Mouse (Mus musculus): Measurements from ENCODE around the gene Neurl1b. TPM values are rescaled to one million over a fixed set of nuclear protein-coding genes. Genes with fewer than 3 reads are reported as not detected.

Neurl1b gene
- polyA plus RNA-seq, 1 experiment from 2014 or later: 0.85 TPM

DNA sequence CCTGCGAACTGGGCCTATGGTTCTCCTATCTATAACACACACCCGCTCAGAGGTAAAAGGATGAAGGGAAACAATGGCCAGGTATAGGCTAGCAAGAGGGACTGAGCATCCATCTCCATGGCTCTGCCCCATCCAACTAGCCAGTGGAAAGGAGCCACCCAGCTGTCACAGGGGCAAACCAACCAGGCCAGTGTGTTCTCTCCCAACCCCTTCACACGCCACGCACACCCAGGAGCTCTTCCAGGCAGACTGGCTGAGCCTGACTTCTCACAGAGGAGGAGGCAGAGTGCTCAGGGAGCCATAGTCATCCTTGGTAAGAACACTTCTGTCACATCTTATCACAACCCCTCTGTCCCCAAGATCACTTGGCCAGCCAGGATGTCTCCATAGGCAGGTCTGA, 73.3 kb downstream of the Neurl1b start:
- 98% methylated on average over 4 of the region's 4 CpGs for WGBS
- Histone ChIP-seq H3K4me3 (ENCODE audit: low read depth, low read length) (no peak overlapping the region), H3K4me2 (ENCODE audit: low read depth, low read length) (no peak overlapping the region), H3K4me1 (ENCODE audit: control insufficient read depth, insufficient read depth, low read length) (no peaks in the 10 kb centered on the region), H3K27ac (replicated peaks; ENCODE audit: low read depth, low read length) (no peak overlapping the region), H3K27me3 (replicated peaks; ENCODE audit: control insufficient read depth, insufficient read depth, low read length) (no peaks in the 10 kb centered on the region), H3K9me3 (ENCODE audit: control insufficient read depth, low read length) (no peaks in the 10 kb centered on the region; the same call in 1 of the 2 replicates), H3K9ac (ENCODE audit: low read depth, low read length) (no peak overlapping the region), H3K36me3 (ENCODE audit: control insufficient read depth, insufficient read depth, low read length) (no peaks in the 10 kb centered on the region)
- ATAC-seq (ENCODE audit: low read depth): no peak
- DNase-seq (ENCODE audit: low spot score): no peak

DNA sequence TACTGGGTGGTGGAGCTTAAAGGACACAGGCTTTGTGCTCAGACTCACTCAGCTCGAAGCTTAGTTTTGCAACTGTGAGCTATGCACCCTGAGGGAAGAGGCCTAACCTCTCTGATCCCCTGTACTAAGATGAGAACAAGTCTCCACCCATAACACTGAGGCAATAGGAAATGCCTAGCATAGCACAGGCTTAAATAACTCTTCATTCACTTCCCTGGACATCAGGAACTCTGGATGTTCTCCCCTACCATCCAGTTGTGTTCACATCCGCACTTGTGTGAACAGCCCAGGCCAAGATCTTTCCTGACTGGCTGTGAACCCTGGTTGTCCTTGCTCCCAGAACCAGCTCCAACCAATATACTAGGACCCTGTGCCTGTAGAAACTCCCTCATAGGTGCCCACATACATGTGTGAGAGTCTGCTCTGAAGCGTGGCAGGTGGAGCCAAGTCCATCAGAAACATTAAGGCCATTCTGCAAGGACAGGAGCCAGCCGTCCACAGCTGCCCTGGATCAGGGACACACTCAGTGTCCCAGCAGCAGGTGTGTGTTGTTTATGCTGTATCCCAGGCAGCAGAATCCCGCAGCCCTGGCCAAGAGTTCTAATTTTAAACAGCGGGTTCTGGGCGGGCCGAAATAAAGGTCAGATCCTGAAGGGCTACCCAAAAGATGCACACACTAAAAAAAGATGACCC, 74.2 kb downstream of the Neurl1b start:
- no peaks in the 10 kb centered on the region for H3K36me3 ChIP-seq (ENCODE audit: control insufficient read depth, insufficient read depth, low read length)
- ATAC-seq (ENCODE audit: low read depth) (0 out of 2 replicates have a peak, but pooled peaks have one; percentile 62), DNase-seq (ENCODE audit: low spot score) (peak; percentile 35)
- H3K9me3 ChIP-seq (ENCODE audit: control insufficient read depth, low read length): peaks cover 6% of the 10 kb centered on the region
- no peak overlapping the region for H3K4me3 ChIP-seq (ENCODE audit: low read depth, low read length)
- no peak overlapping the region for H3K9ac ChIP-seq (ENCODE audit: low read depth, low read length)
- WGBS: 84% methylated on average over 8 of the region's 8 CpGs
- H3K4me1 ChIP-seq (ENCODE audit: control insufficient read depth, insufficient read depth, low read length): no peaks in the 10 kb centered on the region
- no peaks in the 10 kb centered on the region for H3K27me3 ChIP-seq (replicated peaks; ENCODE audit: control insufficient read depth, insufficient read depth, low read length)
- H3K27ac ChIP-seq (replicated peaks; ENCODE audit: low read depth, low read length): no peak overlapping the region
- H3K4me2 ChIP-seq (ENCODE audit: low read depth, low read length): no peak overlapping the region

DNA sequence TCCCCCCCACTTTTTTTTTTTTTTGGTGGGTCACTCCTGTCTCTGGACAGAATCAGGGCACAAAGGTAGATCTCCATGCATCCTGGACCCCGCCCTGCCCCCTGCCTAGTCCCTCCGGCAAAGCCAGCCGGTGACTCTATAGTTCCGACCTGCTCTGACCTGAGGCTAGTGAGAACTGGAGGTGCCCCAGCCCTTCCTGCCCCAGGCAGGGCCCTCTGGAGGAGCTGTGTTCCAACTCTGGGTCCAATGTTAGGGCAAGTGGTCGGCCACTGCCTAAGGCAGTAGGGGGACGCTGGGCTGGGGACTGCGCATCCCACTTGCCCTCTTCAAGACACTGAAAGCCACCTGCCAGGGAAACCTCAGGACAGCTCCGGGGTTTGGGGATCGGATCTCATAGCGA, 75.4 kb downstream of the Neurl1b start:
- DNase-seq (ENCODE audit: low spot score) (no peak), ATAC-seq (ENCODE audit: low read depth) (no peak)
- Histone ChIP-seq H3K9ac (ENCODE audit: low read depth, low read length) (no peak overlapping the region), H3K4me1 (ENCODE audit: control insufficient read depth, insufficient read depth, low read length) (no peaks in the 10 kb centered on the region), H3K36me3 (ENCODE audit: control insufficient read depth, insufficient read depth, low read length) (no peaks in the 10 kb centered on the region), H3K4me2 (ENCODE audit: low read depth, low read length) (no peak overlapping the region), H3K4me3 (ENCODE audit: low read depth, low read length) (no peak overlapping the region), H3K9me3 (ENCODE audit: control insufficient read depth, low read length) (peaks cover 6% of the 10 kb centered on the region), H3K27ac (replicated peaks; ENCODE audit: low read depth, low read length) (no peak overlapping the region), H3K27me3 (replicated peaks; ENCODE audit: control insufficient read depth, insufficient read depth, low read length) (no peaks in the 10 kb centered on the region)
- 90% methylated on average over 10 of the region's 10 CpGs for WGBS

DNA sequence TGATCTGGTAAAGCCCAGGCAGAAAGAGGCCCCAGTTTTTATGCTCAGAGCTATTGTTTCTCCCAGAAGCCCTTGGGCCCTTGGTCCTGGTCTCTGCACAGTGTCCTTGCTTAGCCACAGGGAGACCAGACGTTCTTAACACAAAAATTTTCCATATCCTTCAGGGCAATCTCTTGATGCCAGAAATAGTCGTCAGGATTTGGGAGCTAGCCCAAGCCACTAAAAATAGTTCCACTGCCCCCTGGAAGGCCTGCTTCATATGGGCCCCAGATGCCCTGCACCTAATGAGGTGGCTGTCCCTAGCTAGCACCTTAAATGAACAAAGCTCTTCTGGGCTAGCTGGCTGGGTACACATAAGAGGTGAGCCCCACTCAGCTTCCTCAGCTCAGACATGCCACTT, 76.3 kb downstream of the Neurl1b start:
- 38% methylated on average over 2 of the region's 2 CpGs for WGBS
- Histone ChIP-seq H3K4me1 (ENCODE audit: control insufficient read depth, insufficient read depth, low read length) (no peaks in the 10 kb centered on the region), H3K9ac (ENCODE audit: low read depth, low read length) (no peak overlapping the region), H3K4me3 (ENCODE audit: low read depth, low read length) (no peak overlapping the region), H3K27me3 (replicated peaks; ENCODE audit: control insufficient read depth, insufficient read depth, low read length) (no peaks in the 10 kb centered on the region), H3K9me3 (ENCODE audit: control insufficient read depth, low read length) (peaks cover 6% of the 10 kb centered on the region), H3K4me2 (ENCODE audit: low read depth, low read length) (no peak overlapping the region), H3K36me3 (ENCODE audit: control insufficient read depth, insufficient read depth, low read length) (no peaks in the 10 kb centered on the region), H3K27ac (replicated peaks; ENCODE audit: low read depth, low read length) (no peak overlapping the region)
- ATAC-seq (ENCODE audit: low read depth): no peak
- DNase-seq (ENCODE audit: low spot score): no peak

DNA sequence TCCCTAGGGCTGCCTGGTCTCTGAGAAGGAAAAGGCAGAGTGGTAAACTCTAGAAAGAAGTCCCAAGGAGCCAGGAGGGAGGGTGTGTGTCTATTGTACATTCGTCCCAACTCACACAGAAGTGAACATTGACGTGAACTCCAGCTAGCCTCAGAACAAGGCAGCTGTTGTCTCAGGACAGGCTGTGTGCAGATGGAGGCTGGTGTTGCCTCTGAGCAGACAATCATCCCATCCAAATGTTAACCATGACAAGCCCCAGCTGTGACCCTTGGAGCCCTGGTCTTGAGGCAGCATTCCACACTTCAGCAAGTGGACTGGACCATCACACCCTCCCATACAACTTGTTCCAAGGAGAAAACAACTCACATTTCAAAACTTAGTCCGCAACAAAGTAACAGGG, 77.6 kb downstream of the Neurl1b start:
- Histone ChIP-seq H3K4me3 (ENCODE audit: low read depth, low read length) (no peak overlapping the region), H3K27ac (replicated peaks; ENCODE audit: low read depth, low read length) (no peak overlapping the region), H3K36me3 (ENCODE audit: control insufficient read depth, insufficient read depth, low read length) (no peaks in the 10 kb centered on the region), H3K27me3 (replicated peaks; ENCODE audit: control insufficient read depth, insufficient read depth, low read length) (no peaks in the 10 kb centered on the region), H3K9me3 (ENCODE audit: control insufficient read depth, low read length) (peaks cover 6% of the 10 kb centered on the region), H3K4me2 (ENCODE audit: low read depth, low read length) (no peak overlapping the region), H3K9ac (ENCODE audit: low read depth, low read length) (no peak overlapping the region), H3K4me1 (ENCODE audit: control insufficient read depth, insufficient read depth, low read length) (no peaks in the 10 kb centered on the region)
- WGBS: 71% methylated on average over 3 of the region's 3 CpGs
- no peak for ATAC-seq (ENCODE audit: low read depth)
- no peak for DNase-seq (ENCODE audit: low spot score)

DNA sequence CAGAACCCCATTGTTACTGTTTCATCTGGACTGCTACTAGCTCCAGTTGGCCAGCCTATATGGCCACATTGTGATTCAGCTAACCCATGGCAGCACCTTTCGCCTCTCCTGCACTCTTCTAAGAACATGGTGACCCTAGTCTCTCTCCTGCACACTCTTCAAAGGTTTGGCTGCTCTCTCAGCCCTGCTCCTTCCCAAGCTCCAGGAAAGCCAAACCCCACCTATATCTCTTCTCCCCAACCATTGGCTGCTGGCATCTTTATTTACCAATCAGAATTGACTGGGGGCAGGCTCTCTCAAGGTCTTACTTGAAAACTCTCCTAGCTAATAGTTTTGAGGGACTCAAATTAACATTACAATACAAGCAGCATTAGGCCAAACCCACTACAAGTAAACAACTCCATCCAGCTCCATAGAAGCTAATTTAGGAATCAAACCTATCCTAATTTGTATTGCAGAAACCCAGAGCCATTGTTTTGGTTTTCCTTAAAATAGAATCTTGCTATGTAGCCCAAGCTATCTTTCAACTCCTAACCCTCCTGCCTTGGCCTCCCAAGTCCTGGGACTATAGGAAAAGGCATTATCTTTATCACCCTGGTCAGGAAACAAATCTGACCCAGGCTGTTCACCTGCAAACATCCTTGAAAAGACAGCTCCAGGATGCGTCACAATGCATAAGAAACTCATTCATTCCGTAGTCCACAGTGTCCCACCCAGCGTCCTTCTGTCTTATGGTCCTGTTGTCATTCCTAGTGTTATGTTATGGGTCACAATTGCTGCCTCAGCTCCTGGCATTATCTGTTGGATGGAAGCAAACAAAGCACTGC, 80.2 kb downstream of the Neurl1b start:
- H3K4me1 ChIP-seq (ENCODE audit: control insufficient read depth, insufficient read depth, low read length): no peaks in the 10 kb centered on the region
- H3K27ac ChIP-seq (replicated peaks; ENCODE audit: low read depth, low read length): no peak overlapping the region
- H3K36me3 ChIP-seq (ENCODE audit: control insufficient read depth, insufficient read depth, low read length): no peaks in the 10 kb centered on the region
- H3K4me2 ChIP-seq (ENCODE audit: low read depth, low read length): no peak overlapping the region
- 80% methylated on average over 4 of the region's 4 CpGs for WGBS
- no peak overlapping the region for H3K4me3 ChIP-seq (ENCODE audit: low read depth, low read length)
- DNase-seq (ENCODE audit: low spot score) (no peak), ATAC-seq (ENCODE audit: low read depth) (no peak)
- no peak overlapping the region for H3K9ac ChIP-seq (ENCODE audit: low read depth, low read length)
- H3K9me3 ChIP-seq (ENCODE audit: control insufficient read depth, low read length): peaks cover 6% of the 10 kb centered on the region
- H3K27me3 ChIP-seq (replicated peaks; ENCODE audit: control insufficient read depth, insufficient read depth, low read length): no peaks in the 10 kb centered on the region

Other genes with a start within 250 kb of the Neurl1b start
- gene Pdia2, start 215.7 kb upstream of the Neurl1b start, polyA plus RNA-seq (2014; fragmentation: Nextera tagmentation; extraction: Ambion mirVana): 0.43 and 0.85 TPM in 2 replicates
- gene Rgs11, start 211.9 kb upstream of the Neurl1b start, polyA plus RNA-seq (2014; fragmentation: Nextera tagmentation; extraction: Ambion mirVana): 8.5 and 13.2 TPM in 2 replicates
- gene Arhgdig, start 207.0 kb upstream of the Neurl1b start, polyA plus RNA-seq (2014; fragmentation: Nextera tagmentation; extraction: Ambion mirVana): 34.0 and 39.2 TPM in 2 replicates
- 39.4 and 42.3 TPM in 2 replicates for gene Fam234a, start 170.6 kb upstream of the Neurl1b start, polyA plus RNA-seq (2014; fragmentation: Nextera tagmentation; extraction: Ambion mirVana)
- gene Luc7l, start 161.9 kb upstream of the Neurl1b start, polyA plus RNA-seq (2014; fragmentation: Nextera tagmentation; extraction: Ambion mirVana): 77.8 and 83.3 TPM in 2 replicates
- 149 and 164 TPM in 2 replicates for gene Ergic1, start 146.7 kb downstream of the Neurl1b start, polyA plus RNA-seq (2014; fragmentation: Nextera tagmentation; extraction: Ambion mirVana)
- gene Dusp1, start 147.3 kb downstream of the Neurl1b start, polyA plus RNA-seq (2014; fragmentation: Nextera tagmentation; extraction: Ambion mirVana): 25.4 and 27.3 TPM in 2 replicates
- gene Atp6v0e, start 248.4 kb downstream of the Neurl1b start, polyA plus RNA-seq (2014; fragmentation: Nextera tagmentation; extraction: Ambion mirVana): 229 and 261 TPM in 2 replicates